Mouse (Mus musculus) thymus, postnatal 36 days (tissue): ENCODE data around the gene 4931440F15Rik.

Experiments used
- DNase-seq, 2 experiments: peaks; one replicate each; pipeline ENCODE4 v3.0.0; 2022; ENCODE audit warnings: mixed read lengths in 2 of 2

Gene 4931440F15Rik

GRCm38 (mm10) chr11:29801432-29802427 lies 23.7 kb downstream of the 4931440F15Rik start:
- DNase-seq = no peak

DNA sequence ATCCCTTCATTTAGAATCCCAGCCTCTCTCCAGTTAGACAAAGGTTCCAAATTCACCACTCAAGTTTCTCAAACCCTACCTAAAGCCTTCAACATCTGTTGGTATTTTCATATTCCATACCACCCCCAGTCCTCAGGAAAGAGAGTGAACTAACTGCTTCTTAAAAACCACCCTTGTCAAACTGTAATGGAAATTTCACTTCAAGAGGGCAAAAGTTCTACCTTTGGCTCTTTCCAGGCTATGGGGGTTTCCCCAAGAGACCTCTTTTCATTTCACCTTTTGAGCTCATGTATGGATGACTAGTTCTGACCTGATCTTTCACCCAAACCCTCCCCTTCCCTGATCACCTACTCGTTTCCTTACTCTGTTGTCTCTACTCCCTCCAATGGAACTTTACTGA lies 25.6 kb downstream of the 4931440F15Rik start:
- no peak for DNase-seq

- no peak for DNase-seq
These were observed 30.4 kb downstream of the 4931440F15Rik start for GRCm38 (mm10) chr11:29795106-29795505.

- no peak for DNase-seq
These were observed 31.0 kb downstream of the 4931440F15Rik start for GRCm38 (mm10) chr11:29794475-29794874.

DNA sequence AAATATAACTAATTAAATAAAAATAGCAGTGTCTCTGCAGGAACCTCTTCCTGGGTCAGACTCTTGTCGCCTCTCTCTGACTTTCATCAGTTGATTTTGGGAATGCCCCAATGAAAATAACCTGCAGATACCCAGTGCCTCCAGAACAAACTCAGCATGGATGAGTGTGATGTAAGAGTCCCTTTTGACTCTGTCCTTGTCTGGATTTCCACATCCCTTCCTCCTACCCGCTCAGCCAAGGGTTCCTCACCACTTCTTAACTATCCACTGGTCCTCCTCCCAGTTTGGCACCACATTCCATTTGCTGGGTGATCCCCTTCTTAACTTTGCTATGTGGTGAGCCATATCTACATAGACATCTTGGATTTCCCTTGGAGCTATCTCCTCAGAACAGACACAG lies 34.7 kb downstream of the 4931440F15Rik start:
- no peak for DNase-seq

DNA sequence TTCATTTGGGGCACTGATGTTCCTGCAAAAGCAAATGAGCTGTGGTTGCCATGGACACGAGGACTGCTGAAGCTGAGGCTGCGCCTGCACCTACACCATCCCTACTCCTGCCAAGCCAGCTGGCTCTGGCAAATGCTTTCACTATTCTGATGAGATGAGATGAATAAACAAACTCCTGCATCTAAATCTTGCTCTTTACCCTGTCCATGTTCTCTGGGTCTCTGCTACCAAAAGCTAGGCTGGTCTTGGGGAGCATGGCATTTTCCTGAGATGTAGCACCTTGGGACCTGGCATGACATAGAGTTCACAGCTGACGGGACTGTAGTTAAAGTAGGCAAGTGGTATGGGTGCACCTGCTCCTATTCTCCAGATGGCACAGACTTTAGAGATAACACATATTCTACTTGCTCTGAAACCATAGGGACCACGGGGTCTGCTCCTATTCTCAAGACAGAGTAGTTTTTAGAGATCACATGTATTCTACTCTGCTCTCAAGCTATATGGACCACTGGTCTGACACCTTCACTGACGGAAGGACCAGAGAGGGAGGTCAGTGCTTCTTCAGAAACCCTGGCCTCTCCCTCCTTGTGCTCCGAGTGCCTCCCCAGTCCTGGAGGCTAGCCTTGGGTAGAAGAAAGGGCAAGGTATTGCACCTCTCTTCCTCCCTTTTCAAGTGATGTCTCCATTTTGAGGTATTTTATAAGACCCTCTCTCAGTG lies 36.4 kb downstream of the 4931440F15Rik start:
- no peak for DNase-seq

- DNase-seq = no peak
These were observed 37.0 kb downstream of the 4931440F15Rik start for GRCm38 (mm10) chr11:29788499-29788898.

DNA sequence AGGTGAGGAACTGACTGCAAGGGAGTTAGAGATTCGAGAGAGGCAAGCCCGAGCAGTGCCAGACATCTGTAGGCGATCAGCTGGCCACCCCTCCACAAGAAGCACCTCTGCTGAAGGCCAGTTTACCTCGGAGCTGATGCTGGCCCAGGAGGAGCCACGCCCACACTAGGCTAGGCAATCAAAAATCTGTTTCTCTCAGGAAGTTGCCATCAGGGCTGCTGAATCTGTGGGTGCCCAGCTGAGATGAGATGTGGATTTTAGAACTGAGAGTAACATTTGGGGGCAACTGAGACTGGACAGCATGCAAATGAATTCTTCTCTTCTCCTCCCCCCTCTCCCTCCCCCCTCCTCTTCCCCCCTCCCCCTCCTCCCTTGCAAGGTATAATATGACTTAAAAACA lies 38.0 kb downstream of the 4931440F15Rik start:
- DNase-seq = no peak

GRCm38 (mm10) chr11:29786583-29787219 lies 38.8 kb downstream of the 4931440F15Rik start:
- no peak for DNase-seq

- DNase-seq = no peak
These were observed 46.0 kb downstream of the 4931440F15Rik start for GRCm38 (mm10) chr11:29779409-29780026.

DNA sequence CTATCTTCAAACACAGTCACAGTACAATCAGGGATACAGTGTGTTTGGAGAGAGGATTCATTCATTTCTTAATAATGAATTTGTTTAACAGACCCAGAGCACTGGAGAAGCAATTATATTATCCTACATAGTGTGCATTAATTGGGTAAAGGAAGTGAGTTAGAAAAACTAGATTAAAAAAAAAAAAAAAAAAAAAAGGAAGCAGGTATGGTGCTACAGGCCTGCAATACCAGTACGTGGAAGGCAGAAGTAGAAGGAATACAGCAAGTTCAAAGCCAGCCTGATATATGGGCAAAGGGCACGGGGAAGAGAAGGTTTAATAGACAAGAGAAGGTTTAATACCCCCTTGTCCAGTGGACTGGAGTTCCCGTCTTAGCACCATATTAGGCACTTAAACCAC lies 46.5 kb downstream of the 4931440F15Rik start:
- no peak for DNase-seq

- no peak for DNase-seq
These were observed 47.5 kb downstream of the 4931440F15Rik start for GRCm38 (mm10) chr11:29777964-29778363.

DNA sequence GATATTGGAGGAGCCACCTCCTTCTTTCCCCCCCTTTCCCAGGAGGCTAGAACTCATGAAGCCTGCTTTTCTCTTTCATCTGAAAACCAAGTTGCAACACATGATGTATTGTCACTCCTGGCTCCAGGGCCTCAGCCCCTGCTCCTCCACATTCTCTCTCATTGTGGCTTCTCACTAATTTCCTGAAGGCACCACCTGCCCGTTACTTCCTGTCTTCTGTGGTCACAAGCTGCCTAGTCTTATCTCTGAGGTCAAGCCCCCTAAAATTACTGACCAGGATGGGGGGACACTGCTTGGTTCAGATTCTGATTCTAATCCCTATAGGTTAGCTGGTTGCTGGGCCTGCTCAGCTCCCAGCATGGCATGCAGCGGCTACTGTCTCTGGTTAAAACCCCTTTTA lies 50.7 kb downstream of the 4931440F15Rik start:
- DNase-seq = no peak

DNA sequence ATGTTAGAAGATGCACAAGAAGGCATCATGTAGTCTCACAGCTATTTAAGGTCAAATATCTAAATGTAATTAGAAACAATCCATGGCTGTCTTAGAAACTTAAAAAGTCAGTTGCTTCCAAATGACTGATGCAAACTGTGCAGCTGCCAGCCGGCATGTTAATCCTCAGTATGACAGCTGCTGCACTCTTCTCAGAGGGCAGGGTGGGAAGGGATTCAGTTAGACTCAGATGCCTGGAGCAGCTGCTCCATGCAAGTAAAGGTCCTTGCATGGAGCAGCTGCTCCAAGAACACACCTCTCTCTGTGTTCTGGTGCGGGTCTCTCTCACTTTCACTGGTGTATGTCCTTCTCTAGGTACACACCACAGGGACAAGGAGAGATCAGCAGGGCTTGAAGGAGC lies 51.2 kb downstream of the 4931440F15Rik start:
- DNase-seq = no peak
